Mouse (Mus musculus): ENCODE measurements around the gene 2200002J24Rik. TPM values are rescaled to one million over a fixed set of nuclear protein-coding genes. Genes with fewer than 3 reads are reported as not detected.
"Not testable (repeated sequence)": the region's sequence is repeated elsewhere in the genome, so short reads cannot be mapped to it uniquely, and the experiment has no call there.

Gene 2200002J24Rik
- polyA plus RNA-seq, 1 experiment from 2014 or later: not detected

DNA sequence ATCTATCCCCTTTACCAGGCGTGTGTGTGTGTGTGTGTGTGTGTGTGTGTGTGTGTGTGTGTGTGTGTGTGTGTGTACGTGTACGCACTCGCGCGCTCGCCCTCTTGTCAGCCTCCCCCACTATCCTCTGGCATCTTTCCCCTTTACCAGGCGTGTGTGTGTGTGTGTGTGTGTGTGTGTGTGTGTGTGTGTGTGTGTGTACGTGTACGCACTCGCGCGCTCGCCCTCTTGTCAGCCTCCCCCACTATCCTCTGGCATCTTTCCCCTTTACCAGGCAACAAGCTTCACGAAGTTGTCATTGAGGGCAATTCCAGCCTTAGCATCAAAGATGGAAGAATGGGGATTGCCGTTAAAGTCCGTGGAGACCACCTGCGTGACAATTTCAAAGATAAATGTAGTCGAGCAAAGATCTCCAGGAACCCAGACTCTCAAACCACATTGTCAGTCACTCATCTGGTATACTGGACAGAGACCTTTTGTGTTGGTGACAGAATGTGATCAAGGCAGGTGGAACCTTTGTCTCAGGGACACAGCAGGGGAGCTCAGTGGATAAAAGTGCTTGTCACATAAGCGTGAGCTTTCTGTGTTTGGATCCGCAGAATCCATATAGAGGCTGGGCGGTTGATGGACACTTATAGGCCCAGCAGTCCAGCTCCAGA is 31.5 kb downstream of the 2200002J24Rik start:
- 14% methylated on average over 21 of the region's 22 CpGs for WGBS
- DNase-seq (ENCODE audit: low spot score): peak; percentile 12
- peak overlapping the region; percentile 90 for H3K27ac ChIP-seq
- not testable (repeated sequence) for H3K9me3 ChIP-seq; H3K27me3 ChIP-seq (ENCODE audit: insufficient read depth, poor library complexity, severe bottlenecking)
- peak overlapping the region; percentile 73 for H3K4me3 ChIP-seq
- H3K4me1 ChIP-seq (replicated peaks): peaks cover 32% of the 10 kb centered on the region
- peaks cover 64% of the 10 kb centered on the region for H3K36me3 ChIP-seq

DNA sequence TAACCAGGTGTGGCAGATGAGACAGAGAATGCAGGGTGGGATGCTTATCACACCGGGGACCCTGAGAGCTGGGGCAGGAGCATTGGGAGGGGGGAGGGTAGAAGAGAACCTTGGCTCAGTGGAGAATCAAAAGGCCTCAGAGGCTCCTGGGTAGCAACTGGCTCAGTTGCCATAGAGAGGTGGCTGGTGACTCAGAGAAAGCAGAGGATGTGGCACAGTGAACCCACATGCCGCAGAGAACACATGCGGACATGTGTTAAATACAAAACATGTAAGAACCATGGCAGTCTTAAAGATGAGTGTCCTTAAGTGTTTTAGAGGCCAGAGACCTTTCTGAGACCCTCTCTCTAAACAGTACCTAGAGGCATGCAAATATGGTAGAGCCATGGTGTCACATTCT is 37.5 kb downstream of the 2200002J24Rik start:
- Histone ChIP-seq H3K4me3 (no peak overlapping the region), H3K9me3 (no peaks in the 10 kb centered on the region), H3K27ac (no peak overlapping the region), H3K4me1 (replicated peaks) (0 out of 2 replicates have a peak, but pooled peaks cover 3% of the 10 kb centered on the region), H3K36me3 (peaks cover 81% of the 10 kb centered on the region), H3K27me3 (ENCODE audit: insufficient read depth, poor library complexity, severe bottlenecking) (no peaks in the 10 kb centered on the region)
- WGBS: 87% methylated on average over 3 of the region's 3 CpGs
- no peak for DNase-seq (ENCODE audit: low spot score)

DNA sequence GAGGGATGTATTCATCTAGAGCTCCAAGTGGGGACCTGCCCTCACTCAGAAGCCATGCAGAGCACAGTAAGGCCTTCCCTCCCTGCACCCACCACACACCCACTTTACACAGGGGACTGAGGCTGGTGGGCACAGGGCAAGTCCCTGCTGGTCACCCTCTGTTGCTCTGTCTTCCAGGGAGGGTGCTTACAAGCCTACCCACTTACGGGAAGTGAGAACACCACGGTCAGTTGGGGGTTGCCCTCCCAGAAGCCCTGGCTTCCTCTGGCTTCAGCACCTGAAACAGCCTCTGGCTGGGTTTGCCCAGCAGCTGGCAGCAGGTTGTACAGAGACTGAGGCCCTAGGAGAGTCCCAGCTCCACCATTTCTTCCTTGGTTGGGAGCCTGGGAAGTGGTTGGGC is 43.8 kb downstream of the 2200002J24Rik start:
- WGBS: 81% methylated on average over 2 of the region's 2 CpGs
- H3K27me3 ChIP-seq (ENCODE audit: insufficient read depth, poor library complexity, severe bottlenecking); H3K9me3 ChIP-seq; H3K27ac ChIP-seq; H3K4me1 ChIP-seq (replicated peaks); H3K4me3 ChIP-seq; DNase-seq (ENCODE audit: low spot score): not testable (repeated sequence)
- peaks cover 27% of the 10 kb centered on the region for H3K36me3 ChIP-seq

DNA sequence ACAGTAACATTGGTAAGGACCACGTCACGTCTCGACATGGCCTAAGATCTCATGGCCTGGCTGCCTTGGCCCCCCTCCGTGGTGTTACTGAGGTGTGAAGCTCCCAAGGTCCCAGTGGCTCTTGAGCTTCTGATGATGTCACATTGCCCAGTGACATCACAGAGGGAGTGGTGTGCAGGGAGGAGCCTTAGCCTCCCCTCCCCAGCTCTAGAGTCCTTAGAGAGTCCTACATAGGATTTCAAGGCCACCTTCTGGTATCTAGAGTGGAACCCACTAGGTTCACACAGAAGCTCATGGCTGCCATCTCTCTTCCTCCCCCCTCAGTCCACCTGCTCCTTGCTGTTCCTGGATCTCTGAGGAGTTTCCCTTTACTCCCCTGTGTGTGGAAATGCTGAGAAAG is 44.9 kb downstream of the 2200002J24Rik start, which contains the start of gene Gapdhs:
Gapdhs (minus strand) TSS at position 65 of the 400 bp plus-strand sequence.
- not testable (repeated sequence) for H3K4me3 ChIP-seq; H3K4me1 ChIP-seq (replicated peaks); H3K9me3 ChIP-seq; DNase-seq (ENCODE audit: low spot score); H3K27me3 ChIP-seq (ENCODE audit: insufficient read depth, poor library complexity, severe bottlenecking); H3K27ac ChIP-seq
- peaks cover 23% of the 10 kb centered on the region for H3K36me3 ChIP-seq
- WGBS: 91% methylated on average over 4 of the region's 4 CpGs

DNA sequence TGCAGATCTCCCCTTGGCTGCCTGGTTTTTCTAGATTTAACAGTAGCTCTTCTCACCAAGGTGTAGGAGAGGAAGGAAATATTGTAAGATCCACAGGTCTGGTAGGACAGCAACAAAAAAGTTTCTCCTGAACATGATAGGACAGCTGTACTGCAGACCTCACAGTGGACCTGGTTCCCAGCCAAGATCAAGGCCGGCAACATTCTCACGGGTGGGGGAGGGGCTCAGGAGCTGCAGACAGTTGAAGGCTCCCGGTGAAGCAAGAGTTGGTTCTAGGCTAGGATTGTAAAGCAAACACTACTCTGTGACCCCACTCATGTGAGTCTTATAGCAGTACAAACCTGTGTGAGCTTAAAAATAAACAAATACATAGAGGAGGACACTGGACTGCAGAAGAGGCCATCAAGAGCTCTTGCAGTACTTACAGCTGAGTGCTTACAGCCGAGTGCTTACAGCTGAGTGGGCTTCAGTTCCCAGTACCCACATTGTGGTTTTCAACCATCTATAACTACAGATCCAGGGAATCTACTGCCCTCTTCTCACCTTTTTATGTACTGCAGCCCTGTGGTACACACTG is 45.4 kb downstream of the 2200002J24Rik start:
- Histone ChIP-seq H3K27ac (no peak overlapping the region), H3K36me3 (peaks cover 23% of the 10 kb centered on the region), H3K9me3 (no peaks in the 10 kb centered on the region), H3K4me1 (replicated peaks) (no peaks in the 10 kb centered on the region), H3K4me3 (no peak overlapping the region), H3K27me3 (ENCODE audit: insufficient read depth, poor library complexity, severe bottlenecking) (no peaks in the 10 kb centered on the region)
- DNase-seq (ENCODE audit: low spot score): no peak
- 58% methylated on average over 4 of the region's 4 CpGs for WGBS

DNA sequence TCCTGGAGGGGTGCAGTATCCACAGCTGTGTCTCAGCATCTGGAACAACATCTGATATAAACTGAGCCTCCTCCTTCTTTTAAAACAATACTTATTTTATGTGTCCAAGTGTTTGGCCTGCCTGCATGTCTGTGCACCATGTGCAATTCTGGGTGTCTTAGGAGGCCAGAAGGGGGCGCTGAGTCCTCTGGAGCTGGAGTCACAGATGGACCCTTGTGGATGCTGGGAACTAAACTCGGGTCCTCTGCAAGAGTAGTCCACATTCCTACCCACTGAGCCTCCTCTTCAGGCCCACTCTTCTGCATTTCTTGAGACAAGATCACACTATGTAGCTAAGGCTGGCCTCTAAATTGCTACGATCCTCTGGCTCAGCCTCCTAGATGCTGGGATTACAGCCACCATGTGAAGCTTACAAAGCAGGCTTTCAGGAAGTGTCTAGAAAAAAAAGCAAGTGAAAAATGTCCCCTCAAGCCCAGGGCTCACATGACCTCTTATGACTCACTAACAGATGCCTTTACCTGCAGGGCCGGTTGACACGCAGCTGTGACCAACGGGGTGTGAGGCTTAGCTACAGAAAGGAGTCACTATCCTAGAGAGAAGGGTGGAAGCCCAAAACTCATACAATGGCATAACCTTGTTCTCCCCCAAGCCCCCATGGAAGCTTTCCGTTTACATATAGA is 48.9 kb downstream of the 2200002J24Rik start:
- Histone ChIP-seq H3K9me3 (no peaks in the 10 kb centered on the region), H3K27ac (no peak overlapping the region), H3K4me1 (replicated peaks) (no peaks in the 10 kb centered on the region), H3K4me3 (no peak overlapping the region), H3K27me3 (ENCODE audit: insufficient read depth, poor library complexity, severe bottlenecking) (no peaks in the 10 kb centered on the region), H3K36me3 (peaks cover 16% of the 10 kb centered on the region)
- WGBS: 84% methylated on average over 7 of the region's 7 CpGs
- no peak for DNase-seq (ENCODE audit: low spot score)

Other genes starting within 250 kb of the 2200002J24Rik start
- 11.8 and 35.0 TPM in 2 replicates for gene Kirrel2, start 241.2 kb upstream of the 2200002J24Rik start, polyA plus RNA-seq (2016; fragmentation: Nextera tagmentation; extraction: Ambion mirVana)
- gene Nphs1, start 240.6 kb upstream of the 2200002J24Rik start, polyA plus RNA-seq (2016; fragmentation: Nextera tagmentation; extraction: Ambion mirVana): 1.7 and 4.2 TPM in 2 replicates
- 0.40 TPM in 1 of 2 replicates, not detected in the other for gene Prodh2, start 205.3 kb upstream of the 2200002J24Rik start, polyA plus RNA-seq (2016; fragmentation: Nextera tagmentation; extraction: Ambion mirVana)
- gene Arhgap33, start 163.9 kb upstream of the 2200002J24Rik start, polyA plus RNA-seq (2016; fragmentation: Nextera tagmentation; extraction: Ambion mirVana): 40.1 and 79.4 TPM in 2 replicates
- gene Hspb6, start 146.7 kb upstream of the 2200002J24Rik start, polyA plus RNA-seq (2016; fragmentation: Nextera tagmentation; extraction: Ambion mirVana): 4.1 and 5.3 TPM in 2 replicates
- 13.8 and 15.1 TPM in 2 replicates for gene Proser3, start 146.6 kb upstream of the 2200002J24Rik start, polyA plus RNA-seq (2016; fragmentation: Nextera tagmentation; extraction: Ambion mirVana)
- gene Lin37, start 139.1 kb upstream of the 2200002J24Rik start, polyA plus RNA-seq (2016; fragmentation: Nextera tagmentation; extraction: Ambion mirVana): 47.6 and 50.2 TPM in 2 replicates
- 96.0 and 106 TPM in 2 replicates for gene U2af1l4, start 135.6 kb upstream of the 2200002J24Rik start, polyA plus RNA-seq (2016; fragmentation: Nextera tagmentation; extraction: Ambion mirVana)
- gene Gm49396, start 135.6 kb upstream of the 2200002J24Rik start, polyA plus RNA-seq (2016; fragmentation: Nextera tagmentation; extraction: Ambion mirVana): 16.4 and 16.9 TPM in 2 replicates
- 131 and 140 TPM in 2 replicates for gene Psenen, start 135.3 kb upstream of the 2200002J24Rik start, polyA plus RNA-seq (2016; fragmentation: Nextera tagmentation; extraction: Ambion mirVana)
- gene Igflr1, start 133.5 kb upstream of the 2200002J24Rik start, polyA plus RNA-seq (2016; fragmentation: Nextera tagmentation; extraction: Ambion mirVana): 6.2 and 6.7 TPM in 2 replicates
- gene Kmt2b, start 110.2 kb upstream of the 2200002J24Rik start, polyA plus RNA-seq (2016; fragmentation: Nextera tagmentation; extraction: Ambion mirVana): 9.6 and 11.0 TPM in 2 replicates
- 0.20 and 0.21 TPM in 2 replicates for gene Zbtb32, start 100.0 kb upstream of the 2200002J24Rik start, polyA plus RNA-seq (2016; fragmentation: Nextera tagmentation; extraction: Ambion mirVana)
- 0.52 and 1.2 TPM in 2 replicates for gene Upk1a, start 86.1 kb upstream of the 2200002J24Rik start, polyA plus RNA-seq (2016; fragmentation: Nextera tagmentation; extraction: Ambion mirVana)
- 810 and 924 TPM in 2 replicates for gene Cox6b1, start 72.8 kb upstream of the 2200002J24Rik start, polyA plus RNA-seq (2016; fragmentation: Nextera tagmentation; extraction: Ambion mirVana)
- gene Etv2, start 63.1 kb upstream of the 2200002J24Rik start, polyA plus RNA-seq (2016; fragmentation: Nextera tagmentation; extraction: Ambion mirVana): 0.14 TPM in 1 of 2 replicates, not detected in the other
- gene Rbm42, start 48.6 kb upstream of the 2200002J24Rik start, polyA plus RNA-seq (2016; fragmentation: Nextera tagmentation; extraction: Ambion mirVana): 145 and 175 TPM in 2 replicates
- gene Haus5, start 33.9 kb upstream of the 2200002J24Rik start, polyA plus RNA-seq (2016; fragmentation: Nextera tagmentation; extraction: Ambion mirVana): 63.9 and 76.3 TPM in 2 replicates
- gene Pmis2, start 27.3 kb upstream of the 2200002J24Rik start, polyA plus RNA-seq (2016; fragmentation: Nextera tagmentation; extraction: Ambion mirVana): not detected in 2 replicates
- gene Atp4a, start 13.3 kb downstream of the 2200002J24Rik start, polyA plus RNA-seq (2016; fragmentation: Nextera tagmentation; extraction: Ambion mirVana): 0.91 and 1.6 TPM in 2 replicates
- 163 and 170 TPM in 2 replicates for gene Tmem147, start 30.6 kb downstream of the 2200002J24Rik start, polyA plus RNA-seq (2016; fragmentation: Nextera tagmentation; extraction: Ambion mirVana)
- 0.26 and 0.69 TPM in 2 replicates for gene Gapdhs, start 44.8 kb downstream of the 2200002J24Rik start, polyA plus RNA-seq (2016; fragmentation: Nextera tagmentation; extraction: Ambion mirVana)
- 0.72 and 0.93 TPM in 2 replicates for gene Sbsn, start 52.5 kb downstream of the 2200002J24Rik start, polyA plus RNA-seq (2016; fragmentation: Nextera tagmentation; extraction: Ambion mirVana)
- 0.59 TPM in 1 of 2 replicates, not detected in the other for gene Dmkn, start 64.8 kb downstream of the 2200002J24Rik start, polyA plus RNA-seq (2016; fragmentation: Nextera tagmentation; extraction: Ambion mirVana)
- gene Krtdap, start 89.0 kb downstream of the 2200002J24Rik start, polyA plus RNA-seq (2016; fragmentation: Nextera tagmentation; extraction: Ambion mirVana): not detected in 2 replicates
- gene Ffar2, start 124.8 kb downstream of the 2200002J24Rik start, polyA plus RNA-seq (2016; fragmentation: Nextera tagmentation; extraction: Ambion mirVana): not detected in 2 replicates
- gene Ffar3, start 157.3 kb downstream of the 2200002J24Rik start, polyA plus RNA-seq (2016; fragmentation: Nextera tagmentation; extraction: Ambion mirVana): not detected in 2 replicates
- gene Ffar1, start 162.6 kb downstream of the 2200002J24Rik start, polyA plus RNA-seq (2016; fragmentation: Nextera tagmentation; extraction: Ambion mirVana): not detected in 2 replicates
- gene Cd22, start 181.4 kb downstream of the 2200002J24Rik start, polyA plus RNA-seq (2016; fragmentation: Nextera tagmentation; extraction: Ambion mirVana): 0.11 TPM in 1 of 2 replicates, not detected in the other
- 0.61 and 0.67 TPM in 2 replicates for gene Mag, start 215.9 kb downstream of the 2200002J24Rik start, polyA plus RNA-seq (2016; fragmentation: Nextera tagmentation; extraction: Ambion mirVana)
- not detected in 2 replicates for gene Hamp2, start 225.8 kb downstream of the 2200002J24Rik start, polyA plus RNA-seq (2016; fragmentation: Nextera tagmentation; extraction: Ambion mirVana)
- not detected in 2 replicates for gene Hamp, start 245.1 kb downstream of the 2200002J24Rik start, polyA plus RNA-seq (2016; fragmentation: Nextera tagmentation; extraction: Ambion mirVana)

All from hindbrain, embryonic 10.5 days (tissue).